Mouse (Mus musculus) brain, adult 2 months (tissue): Measurements from ENCODE around the gene Mpp6.

Experiments
- DNase-seq: peaks from one replicate; pipeline ENCODE4 v3.0.0; 2011; ENCODE audit warnings: low read depth, low spot score

The Mpp6 gene

GRCm38 (mm10) chr6:50225232-50225631 is 115.2 kb downstream of the Mpp6 start:
- no peak for DNase-seq

- DNase-seq, result no peak
These were observed 118.1 kb downstream of the Mpp6 start for GRCm38 (mm10) chr6:50228180-50228579.

DNA sequence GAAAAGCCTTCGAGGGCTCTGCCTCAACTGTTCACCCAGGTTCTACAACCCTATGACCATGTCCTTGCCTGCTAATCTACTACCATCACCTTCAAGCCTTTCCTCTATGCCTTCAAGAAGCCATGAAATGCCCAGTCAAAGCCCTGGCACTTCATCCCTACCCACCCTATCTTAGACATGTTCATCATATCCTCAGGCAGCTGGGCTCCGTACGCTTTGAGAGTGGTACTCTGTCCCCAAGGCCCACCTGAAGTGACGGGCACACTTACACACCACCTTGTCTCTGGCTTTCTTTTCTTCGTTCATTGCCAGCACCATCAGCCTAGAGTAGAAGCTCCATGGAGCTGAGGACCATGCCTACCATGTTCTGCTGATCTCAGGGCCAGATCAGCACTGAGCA is 121.2 kb downstream of the Mpp6 start:
- DNase-seq, result no peak

DNA sequence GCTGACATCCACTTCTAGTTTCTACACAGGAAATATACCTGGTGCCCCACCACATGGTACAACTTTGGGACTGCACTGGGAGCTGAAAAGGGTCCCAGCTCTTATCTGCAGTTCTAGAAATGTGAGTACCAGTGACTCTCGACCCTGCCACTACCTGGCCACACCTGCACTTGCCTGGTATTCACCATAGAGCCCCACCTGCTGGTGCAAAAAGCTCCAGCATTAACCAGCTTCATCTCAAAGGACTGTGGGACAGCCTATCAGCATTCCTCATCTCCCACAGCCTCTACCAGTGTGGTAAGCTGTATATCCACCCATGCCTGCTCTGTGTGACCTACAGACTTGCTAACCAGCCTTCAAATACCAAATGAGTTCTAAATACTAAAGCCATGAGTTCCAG is 122.9 kb downstream of the Mpp6 start:
- no peak for DNase-seq

- DNase-seq, result no peak
These were observed 127.9 kb downstream of the Mpp6 start for GRCm38 (mm10) chr6:50237963-50238362.

DNA sequence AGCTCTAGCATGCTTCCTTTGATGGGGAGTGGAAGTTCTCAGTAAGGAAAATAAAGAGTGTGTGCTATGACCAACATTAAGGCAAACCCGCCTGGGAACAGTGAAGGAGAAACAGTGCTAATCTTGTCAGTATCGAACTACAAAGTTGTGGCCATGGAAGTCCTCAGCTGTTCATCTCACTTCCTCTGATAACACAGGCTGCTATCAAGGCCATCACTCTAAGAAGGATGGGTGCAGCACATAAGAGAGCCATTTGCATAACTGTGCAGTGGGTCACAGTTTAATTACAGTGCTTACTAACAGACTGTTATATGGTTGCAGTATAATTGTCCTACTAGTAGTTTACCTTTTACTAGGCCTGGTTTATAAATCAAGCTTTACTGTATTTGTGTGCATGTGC is 129.9 kb downstream of the Mpp6 start:
- DNase-seq, result no peak

- peak; percentile 14 for DNase-seq
These were observed 130.4 kb downstream of the Mpp6 start for GRCm38 (mm10) chr6:50240437-50240836.

GRCm38 (mm10) chr6:50244126-50244525 is 134.1 kb downstream of the Mpp6 start:
- DNase-seq, result no peak

GRCm38 (mm10) chr6:50244967-50245366 is 134.9 kb downstream of the Mpp6 start:
- peak; percentile 37 for DNase-seq

DNA sequence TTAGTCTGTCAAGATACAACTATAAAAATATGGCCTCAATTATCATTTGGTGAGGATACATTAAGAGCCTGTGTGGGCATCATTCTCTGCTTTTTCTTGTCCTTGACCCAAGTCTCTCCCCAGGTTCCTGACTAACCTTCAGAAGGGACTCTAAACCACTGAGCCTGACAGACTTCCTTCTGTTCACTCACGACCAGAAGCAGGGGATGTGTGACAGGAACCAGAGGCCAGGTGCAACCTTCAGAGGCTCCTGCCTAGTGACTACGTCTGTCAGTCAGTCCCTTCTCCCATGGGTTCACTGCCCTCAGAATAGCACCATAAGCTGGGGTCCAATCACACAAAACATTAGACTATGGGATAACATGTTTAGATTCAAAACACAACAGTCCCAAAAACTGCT is 137.3 kb downstream of the Mpp6 start:
- no peak for DNase-seq

DNA sequence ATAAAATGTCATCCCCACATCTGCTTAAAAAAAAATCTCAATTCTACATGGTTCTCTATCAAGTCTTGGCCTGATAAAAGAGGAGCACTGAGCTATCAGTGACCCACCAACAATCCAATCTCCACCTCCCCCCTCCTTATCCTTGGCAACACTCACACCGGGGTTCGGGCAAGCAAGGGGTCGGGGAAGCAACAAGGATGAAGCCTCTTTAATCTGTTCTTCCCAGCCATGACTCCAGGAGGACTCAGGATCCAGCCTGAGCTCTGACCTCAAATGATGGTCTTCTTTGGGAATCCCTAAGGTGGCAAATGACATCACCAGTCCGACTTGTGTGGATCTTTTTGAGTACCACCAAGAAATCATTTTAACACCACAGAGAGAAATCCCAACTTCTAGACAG is 137.8 kb downstream of the Mpp6 start:
- no peak for DNase-seq
